Mouse (Mus musculus) midbrain, embryonic 14.5 days (tissue): ENCODE results near the gene Oas3. TPM values are rescaled to one million over a fixed set of nuclear protein-coding genes. Genes with fewer than 3 reads are reported as not detected.

Source experiments
- ATAC-seq: fragments of 200-750 bp; cut with Nextera tagmentation; 2 replicates; pipeline ENCODE4 v1.8.0; 2017; ENCODE audit warnings: moderate number of reproducible peaks, moderate library complexity; ENCODE audit not compliant: low FRiP score, low TSS enrichment
- DNase-seq: peaks from one replicate; pipeline ENCODE4 v3.0.0-alpha.2; 2015
- H3K27ac ChIP-seq: fragments of 300-500 bp; sonication (generic); replicated peaks from 2 replicates; pipeline ENCODE4 v1.5.1; 2014; ENCODE audit warnings: mild to moderate bottlenecking, low read depth, low read length, moderate library complexity
- H3K27me3 ChIP-seq: fragments of 300-500 bp; sonication (generic); 2 replicates; pipeline ENCODE4 v1.6.1; 2014; ENCODE audit warnings: low read length, control low read depth, mixed read lengths; ENCODE audit not compliant: control insufficient read depth, insufficient read depth
- H3K36me3 ChIP-seq: fragments of 300-500 bp; sonication (generic); 2 replicates; pipeline ENCODE4 v1.6.1; 2014; ENCODE audit warnings: low read length, control low read depth; ENCODE audit not compliant: control insufficient read depth, insufficient read depth
- H3K4me1 ChIP-seq: fragments of 300-500 bp; sonication (generic); 2 replicates; pipeline ENCODE4 v1.6.1; 2014; ENCODE audit warnings: mild to moderate bottlenecking, antibody characterized with exemption, low read length, control low read depth; ENCODE audit not compliant: control insufficient read depth, insufficient read depth
- H3K4me2 ChIP-seq: fragments of 300-500 bp; sonication (generic); 2 replicates; pipeline ENCODE4 v1.6.1; 2014; ENCODE audit warnings: mild to moderate bottlenecking, low read length, moderate library complexity
- H3K4me3 ChIP-seq: fragments of 300-500 bp; sonication (generic); replicated peaks from 2 replicates; pipeline ENCODE4 v1.5.1; 2014; ENCODE audit warnings: low read depth, low read length
- H3K9ac ChIP-seq: fragments of 300-500 bp; sonication (generic); replicated peaks from 2 replicates; pipeline ENCODE4 v1.6.1; 2014; ENCODE audit warnings: mild to moderate bottlenecking, low read length, moderate library complexity
- H3K9me3 ChIP-seq: fragments of 300-500 bp; sonication (generic); 2 replicates; pipeline ENCODE4 v1.6.1; 2016; ENCODE audit warnings: low read length, control low read depth, mixed read lengths; ENCODE audit not compliant: control insufficient read depth
- WGBS: fragments of 180-500 bp; shearing (Covaris S2); extraction: QIAGEN DNeasy Blood & Tissue Kit; methylation state at CpG from one replicate; pipeline ENCODE4 v1.1.7; 2014; 5-methylcytosine and 5-hydroxymethylcytosine counted together
- polyA plus RNA-seq: library from polyadenylated mRNA; unstranded; fragments of >200 nt; fragmentation: Nextera tagmentation; extraction: Ambion mirVana; gene quantifications from 2 replicates; pipeline ENCODE4 v1.2.1, GENCODE M21; 2014

Gene Oas3
- polyA plus RNA-seq, 1 experiment from 2014 or later = 1.1 TPM

DNA sequence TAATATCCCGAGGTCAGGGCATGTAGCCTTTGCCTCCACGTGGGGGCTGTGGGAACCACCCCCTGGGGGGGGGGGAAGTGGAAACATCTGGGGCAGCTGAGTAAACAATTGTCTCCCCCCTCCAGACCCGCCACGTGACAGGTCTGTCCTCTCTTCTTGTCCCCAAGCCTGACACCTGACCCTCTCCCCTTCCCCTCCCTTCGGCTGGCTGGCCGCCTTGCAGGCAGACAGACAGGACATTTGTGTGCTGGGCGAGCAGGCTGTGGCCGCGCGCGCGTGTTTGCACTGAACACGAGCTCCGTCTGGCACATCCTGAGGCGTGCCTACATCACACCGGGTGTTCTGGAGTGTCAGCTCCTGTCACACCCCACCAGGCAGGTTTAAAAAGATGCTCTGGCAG, 70.9 kb downstream of the Oas3 start:
- peak overlapping the region; percentile 55 for H3K4me2 ChIP-seq
- H3K4me1 ChIP-seq = peaks cover 37% of the 10 kb centered on the region
- no peaks in the 10 kb centered on the region for H3K27me3 ChIP-seq
- no peak overlapping the region; the same call in 1 of the 2 replicates for H3K9ac ChIP-seq
- 1% methylated on average over 16 of the region's 16 CpGs for WGBS
- H3K4me3 ChIP-seq = peak overlapping the region; percentile 24
- ATAC-seq (no peak), DNase-seq (peak; percentile 58)
- H3K27ac ChIP-seq = no peak overlapping the region
- H3K36me3 ChIP-seq = no peaks in the 10 kb centered on the region
- no peaks in the 10 kb centered on the region for H3K9me3 ChIP-seq

DNA sequence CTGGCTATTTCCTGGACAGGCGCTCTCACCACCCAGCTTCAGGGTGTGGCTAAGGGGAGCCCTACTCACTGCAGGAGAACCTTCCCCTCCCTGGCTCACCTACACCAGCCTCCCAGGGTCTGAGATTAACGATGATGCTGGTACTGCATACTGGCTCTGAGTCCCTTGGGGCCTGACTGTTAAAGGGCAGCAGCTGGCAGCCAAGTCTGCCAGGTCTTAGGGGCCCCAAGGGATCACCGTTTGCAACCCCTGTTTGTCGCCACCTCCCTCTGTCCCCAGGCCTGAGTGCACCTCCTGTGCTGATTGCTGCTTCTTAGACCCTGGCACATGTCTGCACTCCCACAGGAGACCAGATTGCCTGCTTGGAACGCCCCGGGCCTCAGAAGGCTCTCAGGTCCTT, 73.0 kb downstream of the Oas3 start:
- Histone ChIP-seq H3K27ac (no peak overlapping the region), H3K27me3 (no peaks in the 10 kb centered on the region), H3K9ac (no peak overlapping the region), H3K4me3 (no peak overlapping the region), H3K9me3 (no peaks in the 10 kb centered on the region), H3K4me2 (no peak overlapping the region), H3K36me3 (no peaks in the 10 kb centered on the region), H3K4me1 (peaks cover 33% of the 10 kb centered on the region)
- ATAC-seq (no peak), DNase-seq (no peak)
- 44% methylated on average over 6 of the region's 6 CpGs for WGBS

GRCm38 (mm10) chr5:120703660-120704059, 73.8 kb downstream of the Oas3 start:
- 83% methylated on average over 3 of the region's 3 CpGs for WGBS
- Histone ChIP-seq H3K9me3 (no peaks in the 10 kb centered on the region), H3K27ac (no peak overlapping the region), H3K9ac (no peak overlapping the region), H3K4me2 (no peak overlapping the region), H3K36me3 (no peaks in the 10 kb centered on the region), H3K27me3 (no peaks in the 10 kb centered on the region), H3K4me1 (peaks cover 34% of the 10 kb centered on the region), H3K4me3 (no peak overlapping the region)
- DNase-seq (no peak), ATAC-seq (no peak)

Other genes starting within 250 kb of the Oas3 start
- 10.4 and 12.2 TPM in 2 replicates for gene Tpcn1, start 189.0 kb downstream of the Oas3 start, polyA plus RNA-seq
- gene Iqcd, start 188.6 kb downstream of the Oas3 start, polyA plus RNA-seq = 1.4 and 1.7 TPM in 2 replicates
- gene Rita1, start 165.1 kb downstream of the Oas3 start, polyA plus RNA-seq = 20.6 and 25.5 TPM in 2 replicates
- 29.4 and 31.9 TPM in 2 replicates for gene Ddx54, start 164.9 kb downstream of the Oas3 start, polyA plus RNA-seq
- gene Cfap73, start 143.4 kb downstream of the Oas3 start, polyA plus RNA-seq = 0.32 TPM in 1 of 2 replicates, not detected in the other
- gene Rasal1, start 128.8 kb downstream of the Oas3 start, polyA plus RNA-seq = 0.84 and 1.3 TPM in 2 replicates
- gene Dtx1, start 65.7 kb downstream of the Oas3 start, polyA plus RNA-seq = 50.0 and 61.4 TPM in 2 replicates
- gene Oas2, start 27.8 kb downstream of the Oas3 start, polyA plus RNA-seq = 0.43 TPM in 1 of 2 replicates, not detected in the other
- 0.12 and 0.23 TPM in 2 replicates for gene Oas1e, start 17.9 kb upstream of the Oas3 start, polyA plus RNA-seq
- gene Oas1c, start 34.9 kb upstream of the Oas3 start, polyA plus RNA-seq = 0.22 and 0.36 TPM in 2 replicates
- not detected in 2 replicates for gene Oas1f, start 69.7 kb upstream of the Oas3 start, polyA plus RNA-seq
- gene Oas1h, start 83.8 kb upstream of the Oas3 start, polyA plus RNA-seq = not detected in 2 replicates
- 1.3 TPM in 1 of 2 replicates, not detected in the other for gene Oas1g, start 110.0 kb upstream of the Oas3 start, polyA plus RNA-seq
- 3.1 TPM in 1 of 2 replicates, not detected in the other for gene Oas1a, start 129.9 kb upstream of the Oas3 start, polyA plus RNA-seq
- not detected in 2 replicates for gene Oas1d, start 136.9 kb upstream of the Oas3 start, polyA plus RNA-seq
- gene Rph3a, start 232.4 kb upstream of the Oas3 start, polyA plus RNA-seq = 15.6 and 15.8 TPM in 2 replicates